Mouse (Mus musculus) MEL (cell line): Measurements from ENCODE around the gene Sp8.

Experiments
- CTCF ChIP-seq, 3 experiments: IDR thresholded peaks in 2 of 3; conservative IDR thresholded peaks in 1 of 3; 2 replicates each; pipeline ENCODE4 v1.5.1; 2011 to 2012; ENCODE audit warnings: low read length in 3 of 3, low read depth in 2 of 3, mild to moderate bottlenecking in 2 of 3, improper control_type of control experiment in 1 of 3, inconsistent platforms in 1 of 3, mixed read lengths in 1 of 3, moderate library complexity in 1 of 3; ENCODE audit not compliant: control insufficient read depth in 1 of 3, insufficient read depth in 1 of 3, poor library complexity in 1 of 3, severe bottlenecking in 1 of 3
- MAX ChIP-seq: IDR thresholded peaks from 2 replicates; pipeline ENCODE4 v1.6.1; 2011; ENCODE audit warnings: low read length, improper control_type of control experiment
- TAL1 ChIP-seq: IDR thresholded peaks from 2 replicates; pipeline ENCODE4 v1.6.1; 2012; ENCODE audit warnings: mild to moderate bottlenecking, inconsistent platforms, low read length, moderate library complexity, mixed read lengths

DNA sequence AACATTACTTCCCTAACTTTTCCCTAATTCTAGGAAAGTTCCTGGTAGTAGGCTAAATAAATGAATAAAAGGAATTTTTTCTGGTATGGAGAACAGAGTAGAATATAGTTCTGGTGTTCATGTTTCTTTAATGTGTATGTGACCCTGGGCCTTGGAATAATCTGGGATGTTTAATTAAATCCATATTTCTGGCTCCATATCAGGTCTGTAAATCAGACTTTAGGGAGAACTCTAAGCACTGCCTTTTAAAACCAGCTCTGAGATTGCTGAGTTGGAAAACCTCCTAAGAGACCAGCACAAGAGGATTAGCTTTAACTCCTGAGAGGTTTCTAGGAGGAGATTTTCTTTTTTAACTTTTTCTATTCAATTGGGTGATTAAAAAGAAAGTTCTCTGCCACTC, 36.7 kb downstream of the Sp8 start:
- no peak for TF ChIP-seq TAL1
- TF ChIP-seq CTCF (IDR thresholded peaks at IDR 0.05 in 2 of 3, conservative IDR thresholded peaks at IDR 0.05 in 1 of 3; ENCODE audit: control insufficient read depth in 1 of 3, insufficient read depth in 1 of 3, low read depth in 2 of 3, low read length in 3 of 3, poor library complexity in 1 of 3, severe bottlenecking in 1 of 3), result no peak
- no peak for TF ChIP-seq MAX
